Mouse (Mus musculus): ENCODE measurements around the gene Cpeb3. TPM values are rescaled to one million over a fixed set of nuclear protein-coding genes. Genes with fewer than 3 reads are reported as not detected.
"Not testable (repeated sequence)": the region's sequence is repeated elsewhere in the genome, so short reads cannot be mapped to it uniquely, and the experiment has no call there.

Gene Cpeb3
- polyA plus RNA-seq, 1 experiment = not detected

GRCm38 (mm10) chr19:37237712-37238437, 29.5 kb upstream of the Cpeb3 start:
- H3K27ac ChIP-seq (ENCODE audit: insufficient read depth, low read depth, low read length) = no peak overlapping the region
- no peak for TF ChIP-seq CTCF (IDR thresholded peaks at IDR 0.05; ENCODE audit: insufficient read depth, low read depth, low read length)
- TF ChIP-seq POLR2A (IDR thresholded peaks at IDR 0.05; ENCODE audit: insufficient read depth, low read depth, low read length) = no peak
- peaks cover 19% of the 10 kb centered on the region for H3K4me1 ChIP-seq (ENCODE audit: control insufficient read depth, insufficient read depth, low read length)
- WGBS = 14% methylated on average over 15 of the region's 15 CpGs
- no peak overlapping the region for H3K4me3 ChIP-seq (ENCODE audit: insufficient read depth, low read depth, low read length)

GRCm38 (mm10) chr19:37237306-37237705, 28.9 kb upstream of the Cpeb3 start:
- peaks cover 19% of the 10 kb centered on the region for H3K4me1 ChIP-seq (ENCODE audit: control insufficient read depth, insufficient read depth, low read length)
- no peak overlapping the region for H3K4me3 ChIP-seq (ENCODE audit: insufficient read depth, low read depth, low read length)
- H3K27ac ChIP-seq (ENCODE audit: insufficient read depth, low read depth, low read length) = no peak overlapping the region
- TF ChIP-seq POLR2A (IDR thresholded peaks at IDR 0.05; ENCODE audit: insufficient read depth, low read depth, low read length) (no peak), CTCF (IDR thresholded peaks at IDR 0.05; ENCODE audit: insufficient read depth, low read depth, low read length) (no peak)
- WGBS = 78% methylated on average over 5 of the region's 5 CpGs

DNA sequence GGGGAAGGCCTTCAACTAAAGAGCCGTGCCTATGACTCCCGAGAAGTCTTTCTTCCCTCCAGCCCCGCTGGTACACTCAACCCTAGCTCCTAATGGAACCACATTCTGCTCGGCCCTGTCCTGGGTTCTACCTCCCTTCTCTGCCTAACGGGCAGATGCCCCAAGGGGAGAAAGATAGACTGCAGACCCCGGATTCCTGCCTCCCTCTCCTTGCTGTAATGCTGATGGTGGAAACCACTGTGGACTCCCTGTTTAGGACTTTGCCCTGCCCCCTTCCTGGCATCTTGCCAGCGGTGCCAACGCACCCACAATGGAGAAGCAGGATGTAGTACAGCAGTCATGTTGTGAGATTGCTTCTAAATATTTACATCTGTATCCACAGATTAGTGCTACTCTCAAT, 27.4 kb upstream of the Cpeb3 start:
- WGBS = 63% methylated on average over 8 of the region's 8 CpGs

DNA sequence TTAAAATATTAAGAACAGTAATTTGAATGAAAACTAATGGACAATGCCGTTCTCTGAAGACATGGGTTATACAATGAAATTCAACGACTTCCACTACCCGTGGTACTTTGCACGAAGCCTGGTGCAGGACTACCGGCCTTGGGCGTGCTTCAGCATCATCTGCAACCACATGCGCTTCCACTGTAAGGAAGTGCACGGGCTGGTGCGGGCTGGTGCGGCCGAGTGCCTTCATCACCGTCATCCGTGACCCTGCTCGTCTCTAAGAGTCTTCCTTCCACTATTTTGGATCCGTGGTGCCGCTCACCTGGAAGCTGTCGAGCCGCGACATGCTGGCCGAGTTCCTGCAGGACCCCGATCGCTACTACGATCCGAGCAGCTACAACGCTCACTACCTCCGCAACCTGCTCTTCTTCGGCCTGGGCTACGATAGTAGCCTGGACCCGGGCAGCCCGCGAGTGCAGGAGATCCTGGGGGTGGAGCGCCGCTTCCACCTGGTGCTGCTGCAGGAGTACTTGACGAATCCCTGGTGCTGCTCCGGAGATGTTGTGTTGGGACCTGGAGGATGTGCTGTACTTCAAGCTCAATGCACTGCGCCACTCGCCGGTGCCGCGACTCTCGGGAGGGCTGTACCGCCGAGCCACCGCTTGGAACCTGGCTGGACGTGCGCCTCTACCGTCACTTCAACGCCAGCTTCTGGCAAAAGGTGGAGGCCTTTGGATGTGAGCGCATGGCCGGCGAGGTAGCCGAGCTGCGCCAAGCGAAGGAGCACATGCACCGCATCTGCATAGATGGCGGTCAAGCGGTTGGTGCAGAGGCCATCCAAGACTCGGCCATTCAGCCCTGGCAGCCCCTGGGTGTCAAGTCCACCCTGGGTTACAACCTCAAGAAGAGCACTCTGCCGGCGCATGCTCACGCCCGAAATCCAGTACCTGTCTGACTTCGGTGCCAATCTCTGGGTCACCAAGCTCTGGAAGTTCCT, 25.4 kb upstream of the Cpeb3 start:
- Histone ChIP-seq H3K4me1 (ENCODE audit: control insufficient read depth, insufficient read depth, low read length) (peaks cover 19% of the 10 kb centered on the region), H3K27ac (ENCODE audit: insufficient read depth, low read depth, low read length) (no peak overlapping the region), H3K4me3 (ENCODE audit: insufficient read depth, low read depth, low read length) (peak overlapping the region; percentile 34)
- 11% methylated on average over 63 of the region's 63 CpGs for WGBS
- TF ChIP-seq CTCF (IDR thresholded peaks at IDR 0.05; ENCODE audit: insufficient read depth, low read depth, low read length) (no peak), POLR2A (IDR thresholded peaks at IDR 0.05; ENCODE audit: insufficient read depth, low read depth, low read length) (no peak)

More for the DNA sequence above, 27.4 kb upstream of the Cpeb3 start:
- no peak for TF ChIP-seq POLR2A (IDR thresholded peaks at IDR 0.05; ENCODE audit: insufficient read depth, low read depth, low read length)
- no peak for TF ChIP-seq CTCF (IDR thresholded peaks at IDR 0.05; ENCODE audit: insufficient read depth, low read depth, low read length)
- Histone ChIP-seq H3K4me1 (ENCODE audit: control insufficient read depth, insufficient read depth, low read length) (peaks cover 19% of the 10 kb centered on the region), H3K27ac (ENCODE audit: insufficient read depth, low read depth, low read length) (no peak overlapping the region), H3K4me3 (ENCODE audit: insufficient read depth, low read depth, low read length) (no peak overlapping the region)

DNA sequence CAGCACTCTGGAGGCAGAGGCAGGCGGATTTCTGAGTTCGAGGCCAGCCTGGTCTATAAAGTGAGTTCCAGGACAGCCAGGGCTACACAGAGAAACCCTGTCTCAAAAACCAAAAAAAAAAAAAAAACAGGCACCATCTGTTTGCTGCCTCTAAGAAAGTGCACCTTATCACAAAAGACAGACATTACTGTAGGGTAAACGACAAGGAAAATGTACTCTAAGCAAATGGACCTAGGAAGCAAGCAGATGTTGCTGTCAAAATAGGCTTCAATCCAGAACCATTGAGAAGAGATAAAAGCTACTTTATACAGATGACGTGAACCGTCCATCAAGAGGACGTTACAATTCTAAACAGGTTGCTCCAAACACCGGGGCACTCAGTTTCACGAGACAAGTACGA, 24.2 kb upstream of the Cpeb3 start:
- not testable (repeated sequence) for H3K4me1 ChIP-seq (ENCODE audit: control insufficient read depth, insufficient read depth, low read length); H3K4me3 ChIP-seq (ENCODE audit: insufficient read depth, low read depth, low read length); H3K27ac ChIP-seq (ENCODE audit: insufficient read depth, low read depth, low read length)
- WGBS = 90% methylated on average over 9 of the region's 9 CpGs

DNA sequence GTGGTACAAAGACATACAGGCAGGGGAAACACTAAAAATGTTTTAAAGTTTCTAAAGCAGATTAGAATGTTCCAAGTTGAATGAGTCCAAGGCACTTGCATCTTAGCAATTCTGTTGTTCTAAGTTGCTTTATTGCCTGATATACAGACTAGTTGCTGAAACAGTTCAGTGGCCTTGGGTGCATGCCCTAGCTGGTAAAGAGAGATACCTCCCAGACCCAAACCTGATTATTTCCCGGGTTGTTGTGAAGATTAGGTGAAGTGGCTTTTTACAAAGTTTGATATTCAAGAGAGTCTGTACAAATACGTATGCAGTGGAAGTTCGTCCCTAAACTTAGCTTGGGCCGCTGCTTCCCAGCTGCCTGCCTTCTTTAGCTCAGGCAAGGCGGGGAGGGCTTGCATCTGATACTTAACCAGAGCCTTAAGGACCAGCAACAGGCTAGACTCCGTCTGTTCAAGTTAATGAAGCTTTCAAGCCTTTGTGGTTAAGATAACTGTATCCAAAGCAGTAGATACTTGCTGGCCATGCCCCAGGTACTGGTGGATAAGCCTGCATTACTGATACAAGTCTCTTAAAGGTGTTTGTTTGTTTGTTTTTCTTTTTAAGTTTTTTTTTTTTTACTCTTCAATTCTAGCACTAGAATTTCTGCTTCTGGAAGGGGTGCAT, 16.9 kb upstream of the Cpeb3 start:
- H3K27ac ChIP-seq (ENCODE audit: insufficient read depth, low read depth, low read length) = no peak overlapping the region
- 82% methylated on average over 6 of the region's 6 CpGs for WGBS
- no peak overlapping the region for H3K4me3 ChIP-seq (ENCODE audit: insufficient read depth, low read depth, low read length)
- no peak for TF ChIP-seq POLR2A (IDR thresholded peaks at IDR 0.05; ENCODE audit: insufficient read depth, low read depth, low read length)
- no peak for TF ChIP-seq CTCF (IDR thresholded peaks at IDR 0.05; ENCODE audit: insufficient read depth, low read depth, low read length)
- peaks cover 4% of the 10 kb centered on the region for H3K4me1 ChIP-seq (ENCODE audit: control insufficient read depth, insufficient read depth, low read length)

GRCm38 (mm10) chr19:37214711-37215110, 6.3 kb upstream of the Cpeb3 start:
- Histone ChIP-seq H3K27ac (ENCODE audit: insufficient read depth, low read depth, low read length) (no peak overlapping the region), H3K4me1 (ENCODE audit: control insufficient read depth, insufficient read depth, low read length) (no peaks in the 10 kb centered on the region), H3K4me3 (ENCODE audit: insufficient read depth, low read depth, low read length) (no peak overlapping the region)
- TF ChIP-seq POLR2A (IDR thresholded peaks at IDR 0.05; ENCODE audit: insufficient read depth, low read depth, low read length) (no peak), CTCF (IDR thresholded peaks at IDR 0.05; ENCODE audit: insufficient read depth, low read depth, low read length) (no peak)
- WGBS = 41% methylated on average over 2 of the region's 2 CpGs

GRCm38 (mm10) chr19:37211416-37211815, 3.0 kb upstream of the Cpeb3 start:
- H3K4me3 ChIP-seq (ENCODE audit: insufficient read depth, low read depth, low read length) = no peak overlapping the region
- H3K4me1 ChIP-seq (ENCODE audit: control insufficient read depth, insufficient read depth, low read length) = no peaks in the 10 kb centered on the region
- H3K27ac ChIP-seq (ENCODE audit: insufficient read depth, low read depth, low read length) = no peak overlapping the region
- 89% methylated on average over 3 of the region's 3 CpGs for WGBS
- TF ChIP-seq POLR2A (IDR thresholded peaks at IDR 0.05; ENCODE audit: insufficient read depth, low read depth, low read length) (no peak), CTCF (IDR thresholded peaks at IDR 0.05; ENCODE audit: insufficient read depth, low read depth, low read length) (no peak)

GRCm38 (mm10) chr19:37210457-37210856, 2.1 kb upstream of the Cpeb3 start:
- Histone ChIP-seq H3K4me3 (ENCODE audit: insufficient read depth, low read depth, low read length) (no peak overlapping the region), H3K4me1 (ENCODE audit: control insufficient read depth, insufficient read depth, low read length) (no peaks in the 10 kb centered on the region), H3K27ac (ENCODE audit: insufficient read depth, low read depth, low read length) (no peak overlapping the region)
- TF ChIP-seq POLR2A (IDR thresholded peaks at IDR 0.05; ENCODE audit: insufficient read depth, low read depth, low read length) (no peak), CTCF (IDR thresholded peaks at IDR 0.05; ENCODE audit: insufficient read depth, low read depth, low read length) (no peak)
- WGBS = 65% methylated on average over 4 of the region's 4 CpGs
